Mouse (Mus musculus) frontal cortex, postnatal 14 days (tissue): ENCODE results near the gene Gm45713.
A peak's percentile ranks its signal among the peaks of the same experiment; 100 is the strongest.
"Not testable (repeated sequence)": the region's sequence is repeated elsewhere in the genome, so short reads cannot be mapped to it uniquely, and the experiment has no call there.

Experiments used
- DNase-seq, 2 experiments: peaks; one replicate each; pipeline ENCODE4 v3.0.0; 2022; ENCODE audit warnings: low spot score in 2 of 2

The Gm45713 gene

GRCm38 (mm10) chr7:45144368-45145174 lies 8.5 kb upstream of the Gm45713 start:
- DNase-seq: no peak

- DNase-seq: no peak
Observed at GRCm38 (mm10) chr7:45141914-45142313, 5.9 kb upstream of the Gm45713 start.

- no peak for DNase-seq
Observed at GRCm38 (mm10) chr7:45141319-45141718, 5.3 kb upstream of the Gm45713 start.

- no peak for DNase-seq
Observed at GRCm38 (mm10) chr7:45139904-45140723, 4.1 kb upstream of the Gm45713 start.

DNA sequence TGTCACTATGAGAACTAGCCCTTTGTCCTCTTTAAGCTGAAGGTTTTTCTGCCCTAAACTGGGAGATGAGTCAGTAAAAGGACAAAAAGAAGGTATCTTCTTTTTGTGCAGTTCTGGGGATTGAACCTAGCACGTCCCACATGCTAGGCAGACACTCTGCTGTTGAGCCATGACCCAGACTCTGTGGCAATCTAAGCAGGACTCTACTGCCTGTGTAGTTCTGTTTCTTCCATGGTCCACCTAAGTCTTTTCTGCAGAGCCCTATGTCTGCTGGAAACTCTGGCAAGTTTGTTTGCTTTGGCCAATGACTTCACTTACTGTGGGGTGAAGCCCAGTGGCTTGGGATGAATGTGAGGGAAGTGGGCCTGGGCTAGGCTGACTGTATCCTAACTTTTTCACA lies 2.4 kb upstream of the Gm45713 start:
- no peak for DNase-seq

DNA sequence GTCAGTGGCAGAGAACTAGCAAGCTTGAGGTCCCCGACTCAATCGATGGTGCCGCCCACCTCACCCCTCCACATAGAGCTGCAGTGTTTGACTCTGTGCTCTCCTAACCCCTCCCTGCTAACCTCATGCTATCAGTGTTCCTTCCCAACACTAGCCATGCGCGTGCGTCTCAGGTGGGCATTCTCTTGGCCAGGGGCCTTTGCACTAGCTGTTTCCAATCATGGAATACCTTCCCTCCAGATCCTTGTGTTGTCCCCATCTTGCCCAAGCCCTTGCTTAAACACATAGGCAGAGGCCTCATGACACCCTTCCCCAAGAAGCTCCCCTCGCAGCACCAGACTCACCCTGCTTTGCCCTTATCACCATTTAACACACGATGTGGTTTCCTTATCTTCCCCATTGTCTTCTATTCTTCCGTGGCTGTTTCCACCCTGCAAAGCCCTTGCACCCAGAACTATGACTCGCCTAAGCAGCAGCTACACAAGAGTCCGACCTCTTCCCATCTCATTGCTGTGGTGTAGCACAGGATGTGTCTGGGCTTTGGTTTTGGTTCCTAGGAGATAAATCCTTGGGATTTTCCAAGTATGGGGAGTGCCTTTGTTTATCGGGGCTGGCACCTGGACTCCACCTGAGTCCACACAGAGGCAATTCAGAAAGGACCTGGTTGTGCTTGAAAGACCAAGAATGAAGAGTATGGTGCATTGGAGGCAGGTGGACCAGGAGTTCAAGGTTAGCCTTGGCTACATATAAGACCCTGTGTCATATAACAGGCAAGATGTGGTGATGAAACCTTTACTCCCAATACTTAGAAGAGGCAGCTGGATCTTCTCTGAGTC lies 1.4 kb upstream of the Gm45713 start:
- no peak for DNase-seq

GRCm38 (mm10) chr7:45135370-45135769 lies 661 bp downstream of the Gm45713 start:
- no peak for DNase-seq

- no peak for DNase-seq
Observed at GRCm38 (mm10) chr7:45134544-45135026, 1.4 kb downstream of the Gm45713 start.

DNA sequence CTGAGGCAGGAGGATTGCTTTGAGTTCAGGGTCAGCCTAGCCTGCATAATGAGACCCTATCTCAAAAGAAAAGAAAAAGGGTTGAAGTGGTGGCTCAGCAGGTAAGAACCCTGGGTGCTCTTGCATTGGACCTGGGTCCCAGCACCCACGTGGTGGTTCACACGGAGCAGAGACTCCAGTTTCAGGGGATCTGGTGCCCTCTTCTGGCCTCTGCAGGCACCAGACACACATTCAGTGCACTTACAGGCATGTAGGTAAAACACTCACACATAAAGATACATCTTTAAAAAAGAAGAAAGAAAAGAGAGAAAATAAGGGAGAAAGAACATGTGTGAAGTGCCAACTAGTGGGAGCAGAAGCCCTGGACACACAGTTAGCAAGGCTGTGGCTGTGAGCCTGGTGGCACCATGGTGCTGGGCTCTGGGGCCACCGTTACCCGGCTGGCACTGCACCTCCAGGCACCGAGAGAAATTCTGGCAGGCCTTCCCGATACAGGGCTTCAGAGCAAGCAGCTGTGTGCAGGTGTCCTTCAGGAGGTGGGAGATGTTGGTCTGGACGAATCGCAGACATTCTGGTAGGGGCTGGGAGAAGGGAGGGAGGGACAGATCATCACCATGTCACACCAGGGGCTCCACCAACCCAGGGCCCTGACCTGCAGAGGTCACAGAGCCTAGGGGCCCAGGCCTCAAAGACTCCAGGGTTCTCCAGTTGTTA lies 2.4 kb downstream of the Gm45713 start:
- no peak for DNase-seq

DNA sequence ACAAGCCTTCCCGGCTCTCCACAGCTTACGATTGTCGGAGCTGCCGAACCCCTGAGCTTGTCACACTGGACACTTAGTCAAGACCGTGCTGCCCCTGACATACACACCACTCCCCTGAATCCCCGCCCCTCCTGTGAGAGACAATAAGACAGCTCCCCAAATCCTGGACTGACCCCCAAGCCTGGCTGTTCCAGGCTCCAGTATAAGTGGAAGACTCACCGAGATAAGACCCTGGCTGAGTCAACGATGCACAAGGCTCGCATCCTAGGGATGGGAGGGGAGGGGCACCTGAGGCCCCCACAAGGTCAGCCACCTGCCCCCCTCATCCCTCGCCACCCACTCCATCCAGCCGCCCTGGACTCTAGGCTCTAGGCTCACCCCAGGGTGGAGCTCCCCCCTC lies 4.2 kb downstream of the Gm45713 start:
- no peak for DNase-seq

DNA sequence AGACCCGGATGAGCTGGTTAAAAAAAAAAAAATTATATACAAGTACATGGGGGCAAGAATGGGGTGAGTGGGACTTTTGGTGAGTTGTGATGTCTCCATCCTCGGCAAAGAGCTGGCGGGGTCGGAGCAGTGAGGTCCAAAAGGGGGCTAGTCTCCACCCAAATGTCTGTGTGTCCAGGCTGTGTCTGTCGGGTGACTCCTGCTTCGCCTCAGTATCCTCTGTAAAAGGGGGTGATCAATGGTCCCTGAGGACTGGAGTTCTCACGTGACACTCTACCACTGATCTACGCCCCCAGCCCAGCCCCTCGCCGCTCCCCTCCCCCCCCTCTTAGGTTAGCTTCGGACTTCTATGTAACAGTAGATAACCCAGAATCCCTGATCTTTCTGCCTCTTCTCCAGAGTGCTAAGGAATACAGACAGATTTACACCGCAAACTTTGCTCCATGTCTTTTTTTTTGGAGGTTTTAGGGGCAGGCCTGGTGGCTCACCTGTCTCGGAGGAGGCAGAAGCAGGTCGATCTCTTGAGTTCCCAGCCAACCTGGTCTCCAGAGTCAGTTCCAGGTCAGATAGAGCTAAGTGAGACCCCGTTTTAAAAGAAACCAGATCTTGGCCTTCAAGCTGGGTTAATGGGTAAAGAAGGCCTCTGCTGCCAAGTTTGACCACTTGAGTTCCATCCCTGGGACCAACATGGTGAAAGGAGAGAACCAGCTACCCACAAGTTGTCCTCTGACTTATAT lies 6.1 kb downstream of the Gm45713 start:
- no peak for DNase-seq

- no peak for DNase-seq
Observed at GRCm38 (mm10) chr7:45129318-45129717, 6.7 kb downstream of the Gm45713 start.

- DNase-seq: peak; percentile 99
Observed at GRCm38 (mm10) chr7:45128624-45129246, 7.3 kb downstream of the Gm45713 start, which contains the start of gene Rpl13a. Gene Rpl13a (minus strand): TSS chr7:45128761.

DNA sequence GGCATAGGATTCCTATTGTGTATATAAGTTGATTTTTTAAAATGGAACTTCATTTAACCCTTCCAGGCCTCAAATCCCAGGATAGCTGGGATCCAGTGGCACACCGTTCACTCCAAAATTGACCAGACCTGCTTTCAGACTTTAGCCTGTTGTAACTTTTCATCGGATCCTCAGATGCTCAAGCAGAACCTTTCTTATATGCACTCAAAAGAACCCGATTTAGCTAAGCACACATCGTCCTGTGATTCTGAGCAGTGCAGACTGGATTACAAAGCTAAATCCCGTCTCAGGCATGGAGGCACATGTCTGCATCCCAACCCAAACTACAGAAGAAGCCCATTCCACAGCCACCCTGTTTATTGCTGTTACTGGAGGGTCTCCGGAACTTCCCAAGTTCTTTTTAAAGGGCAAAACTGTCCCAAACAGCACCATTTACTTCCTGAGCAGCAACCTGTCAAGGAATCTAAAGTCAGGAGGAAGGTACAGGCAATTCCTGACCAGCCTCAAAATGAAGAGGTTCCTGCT lies 8.3 kb downstream of the Gm45713 start:
- no peak for DNase-seq

DNA sequence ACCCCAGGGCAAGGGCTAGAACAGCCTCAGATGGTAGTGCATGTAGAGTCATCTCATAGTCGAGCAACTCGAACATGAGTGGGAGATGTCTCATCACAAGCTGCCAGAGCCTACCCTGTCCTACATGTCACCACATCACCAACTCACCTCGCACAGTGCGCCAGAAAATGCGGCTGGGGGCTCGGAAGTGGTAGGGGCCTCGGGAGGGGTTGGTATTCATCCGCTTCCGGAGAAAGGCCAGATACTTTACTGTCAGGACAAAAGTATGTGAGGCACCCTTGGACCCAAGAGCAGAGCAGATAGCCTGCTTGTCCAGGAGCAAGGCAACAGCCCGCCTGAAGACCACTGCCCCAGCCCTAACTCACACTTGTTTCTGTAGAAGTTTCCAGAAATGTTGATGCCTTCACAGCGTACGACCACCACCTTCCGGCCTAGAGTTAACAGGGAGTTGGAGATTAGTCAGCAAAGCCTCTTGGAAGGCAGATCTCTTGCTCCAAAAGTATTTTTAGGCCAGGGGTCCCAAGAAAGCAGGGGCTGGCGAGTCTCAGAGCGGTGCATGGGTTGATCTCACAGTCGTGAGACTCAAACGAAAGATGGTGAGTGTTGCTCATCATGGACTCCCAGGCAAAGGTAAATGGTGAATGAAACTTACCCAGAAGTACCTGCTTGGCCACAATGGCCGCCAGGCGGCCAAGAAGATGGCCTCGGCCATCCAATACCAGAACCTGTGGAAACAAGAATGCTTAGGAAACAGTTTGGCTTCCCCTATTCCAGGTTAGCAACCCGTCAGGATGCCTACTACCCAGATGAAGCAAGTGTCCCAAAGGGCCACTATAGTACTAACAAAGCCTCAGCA lies 9.0 kb downstream of the Gm45713 start:
- no peak for DNase-seq

DNA sequence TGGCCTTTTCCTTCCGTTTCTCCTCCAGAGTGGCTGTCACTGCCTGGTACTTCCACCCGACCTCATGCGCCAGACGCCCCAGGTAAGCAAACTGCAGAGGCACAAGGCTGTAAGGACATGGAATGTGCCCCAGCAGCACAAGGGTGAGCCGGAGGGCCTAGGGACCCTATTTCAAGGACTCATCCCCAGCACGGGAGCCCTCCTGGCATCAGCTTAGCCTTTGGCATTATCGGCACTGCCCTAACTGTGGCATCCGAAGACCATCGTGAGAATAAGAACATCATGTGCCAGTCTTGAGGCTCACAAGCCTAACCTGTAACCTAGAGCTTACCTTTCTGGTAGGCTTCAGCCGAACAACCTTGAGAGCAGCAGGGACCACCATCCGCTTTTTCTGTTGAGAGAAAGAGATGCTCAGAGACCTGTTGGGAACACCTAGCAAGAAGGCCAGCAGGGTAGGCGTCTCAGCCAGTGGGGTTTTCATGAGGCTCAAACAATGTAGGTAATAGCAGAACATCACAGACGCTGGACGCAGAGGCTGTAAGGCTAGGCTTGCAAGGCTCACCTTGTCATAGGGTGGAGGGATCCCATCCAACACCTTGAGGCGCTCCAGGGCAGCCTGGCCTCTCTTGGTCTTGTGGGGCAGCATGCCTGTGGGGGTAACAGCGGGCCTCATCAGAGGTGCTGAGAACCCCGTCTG lies 9.7 kb downstream of the Gm45713 start:
- no peak for DNase-seq

DNA sequence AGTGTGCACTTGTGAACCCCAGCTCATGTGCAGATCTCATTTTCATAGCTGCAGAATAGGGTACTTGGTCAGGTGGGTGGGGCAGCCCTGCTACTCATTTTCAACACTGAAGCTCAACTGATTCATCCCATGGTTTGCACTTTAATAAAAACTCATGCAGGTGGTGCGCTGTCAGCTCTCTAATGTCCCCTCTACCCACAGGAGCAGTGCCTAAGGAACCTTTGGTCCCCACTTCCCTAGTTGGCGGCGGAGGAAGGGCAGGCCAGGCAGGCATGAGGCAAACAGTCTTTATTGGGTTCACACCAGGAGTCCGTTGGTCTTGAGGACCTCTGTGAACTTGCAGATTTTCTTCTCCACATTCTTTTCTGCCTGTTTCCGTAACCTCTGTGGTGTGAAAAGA lies 10.4 kb downstream of the Gm45713 start:
- not testable (repeated sequence) for DNase-seq

DNA sequence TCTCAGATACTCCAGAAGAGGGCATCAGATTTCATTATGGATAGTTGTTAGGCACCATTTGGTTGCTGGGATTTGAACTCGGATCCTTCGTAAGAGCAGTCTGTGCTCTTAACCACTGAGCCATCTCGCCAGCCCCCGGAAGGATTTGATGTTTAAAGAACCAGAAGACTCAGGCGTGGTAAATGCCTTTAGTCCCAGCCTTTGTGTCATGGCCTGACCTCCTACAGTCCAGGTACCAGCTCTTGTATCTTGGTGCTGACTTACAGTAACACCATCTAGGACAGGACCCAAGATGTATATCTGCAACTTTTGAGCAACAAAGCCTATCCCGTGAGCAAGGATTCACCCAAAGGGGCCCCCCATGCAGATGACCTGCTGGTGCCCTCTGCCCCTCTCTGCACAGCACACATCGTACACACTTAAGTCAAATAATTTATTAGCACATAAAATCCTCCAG lies 10.9 kb downstream of the Gm45713 start:
- DNase-seq: no peak
